Mouse (Mus musculus) spleen, postnatal 36 days (tissue): ENCODE data around the gene Ebf1.

ENCODE experiments used
- DNase-seq, 2 experiments: peaks; one replicate each; pipeline ENCODE4 v3.0.0; 2022; ENCODE audit warnings: low spot score in 2 of 2, mixed read lengths in 1 of 2

Ebf1 gene

DNA sequence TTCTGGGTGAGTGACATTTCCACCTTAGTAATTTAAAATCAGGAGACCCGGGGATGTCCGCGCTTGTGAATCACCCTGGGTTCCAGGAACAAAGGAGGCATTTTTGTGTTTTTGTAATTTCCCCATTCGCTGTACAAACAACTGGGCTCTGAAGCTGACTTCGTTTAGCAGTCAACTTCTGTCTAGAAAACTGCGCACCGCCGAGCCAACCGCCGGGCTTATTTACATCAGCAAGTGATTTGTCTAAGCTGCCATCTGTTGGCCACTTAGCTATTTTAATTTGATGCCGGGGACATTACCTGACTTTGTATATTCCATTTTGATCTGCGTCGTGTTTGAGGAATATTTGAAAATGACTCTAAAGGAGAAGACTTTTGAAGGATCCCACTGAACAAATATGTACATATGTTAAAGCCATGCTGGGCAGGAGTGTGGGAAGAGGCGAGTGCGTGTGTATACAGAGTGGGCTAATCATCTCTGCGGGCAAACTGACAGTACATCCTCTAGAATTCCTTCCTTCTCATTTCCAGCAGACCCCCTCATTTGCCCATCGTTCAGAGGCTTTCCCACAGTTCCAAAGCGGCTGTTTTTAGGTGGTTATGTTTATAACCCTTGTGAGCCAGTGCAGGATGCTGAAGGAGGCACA lies 216.4 kb downstream of the Ebf1 start:
- no peak for DNase-seq

DNA sequence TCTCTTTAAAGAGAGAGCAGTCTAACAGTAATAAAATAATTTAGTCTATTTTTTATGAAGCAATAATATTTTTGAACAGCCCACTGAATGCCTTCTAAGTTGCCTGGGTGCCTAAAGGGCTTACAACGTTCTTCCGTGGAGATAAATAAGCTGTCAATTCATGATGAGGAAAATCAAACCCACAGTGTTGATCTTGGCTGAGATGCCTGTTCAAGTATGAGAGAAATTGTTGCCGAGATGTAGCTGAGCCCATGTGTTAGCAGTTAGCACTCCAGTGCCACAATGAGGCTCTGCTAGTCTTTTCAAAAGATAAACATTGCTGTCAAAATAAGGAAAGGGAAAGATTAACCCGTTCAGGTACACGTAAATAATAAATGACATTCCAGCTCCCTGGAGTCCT lies 218.0 kb downstream of the Ebf1 start:
- no peak for DNase-seq

DNA sequence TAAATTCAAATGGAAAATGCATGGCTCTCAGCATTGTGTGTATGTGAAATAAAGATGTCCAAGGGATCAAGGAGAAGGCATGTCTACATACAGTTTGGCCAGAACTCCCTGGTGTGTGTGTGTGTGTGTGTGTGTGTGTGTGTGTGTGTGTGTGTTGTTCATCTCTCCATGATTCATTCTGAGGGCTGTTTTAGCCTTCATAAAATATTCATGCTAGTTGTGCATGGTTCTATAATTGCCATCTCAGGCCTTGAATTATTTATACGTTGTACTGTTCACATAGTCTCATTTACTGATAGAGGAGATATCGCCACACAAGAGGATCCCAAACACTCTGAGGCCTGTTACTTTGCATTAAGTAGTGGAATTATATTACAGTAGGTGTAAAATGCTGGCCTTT lies 220.5 kb downstream of the Ebf1 start:
- DNase-seq = no peak

DNA sequence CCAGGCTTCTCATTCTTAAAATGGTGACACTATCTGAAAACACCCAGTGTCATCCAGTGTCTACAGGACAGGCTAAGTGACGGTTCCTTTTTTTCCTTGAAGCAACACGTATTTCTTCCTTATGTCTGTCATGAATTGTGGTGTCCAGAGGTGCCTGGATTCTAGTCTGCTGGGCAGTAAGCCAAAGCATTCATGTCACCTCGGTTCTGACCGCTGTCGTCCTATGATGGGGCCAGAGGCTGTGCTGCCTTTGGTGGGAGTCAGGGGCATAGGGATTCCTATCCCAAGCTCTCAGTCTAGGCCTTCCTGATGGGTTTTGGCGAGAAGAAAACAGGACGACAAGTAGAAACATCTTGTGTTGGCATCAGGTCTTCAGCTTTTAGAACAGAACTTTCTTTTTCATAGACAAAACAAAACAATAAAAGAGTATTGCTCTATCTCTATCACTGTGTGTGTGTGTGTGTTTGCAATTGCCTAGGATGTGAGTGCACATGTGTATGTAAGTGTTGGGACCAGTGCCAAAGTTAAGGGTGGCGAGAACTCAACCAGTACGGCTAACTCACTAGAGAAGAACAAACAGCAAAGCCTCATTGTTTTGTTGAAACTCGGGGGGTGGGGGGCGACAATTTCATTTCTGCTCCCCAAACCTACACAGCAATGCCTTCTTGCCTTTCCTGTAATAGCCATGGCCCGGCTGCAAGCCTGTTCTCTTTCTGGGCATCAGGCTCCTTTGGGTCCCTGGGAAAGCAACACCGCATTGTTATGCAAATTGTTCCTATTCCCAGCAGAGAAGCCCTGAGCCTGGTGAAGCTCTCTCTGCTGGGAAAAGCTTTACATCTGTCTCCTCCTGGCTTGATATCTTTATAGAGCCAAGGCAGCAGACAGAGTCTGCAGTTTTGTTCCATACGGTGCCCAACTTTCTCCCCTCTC lies 224.3 kb downstream of the Ebf1 start:
- DNase-seq = no peak

DNA sequence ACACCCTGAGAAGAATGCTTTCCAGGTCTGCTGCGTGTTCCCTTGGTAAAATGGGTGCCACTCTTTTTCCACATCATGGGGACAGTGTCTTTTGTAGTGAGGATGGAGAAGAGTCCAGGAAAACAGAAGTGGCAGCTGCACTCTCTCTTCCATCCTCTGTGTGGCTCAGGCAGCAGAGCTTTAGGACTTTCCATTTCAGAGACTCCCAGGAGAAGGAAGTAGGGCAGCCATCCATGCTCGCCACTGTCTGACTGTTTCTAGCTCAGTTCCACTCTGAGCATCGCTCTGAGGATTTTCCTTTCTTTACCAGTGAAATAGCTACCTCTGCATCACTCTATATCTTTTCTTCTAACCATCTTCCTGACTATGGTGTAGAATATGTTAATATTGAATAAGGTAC lies 234.8 kb downstream of the Ebf1 start:
- DNase-seq = no peak

DNA sequence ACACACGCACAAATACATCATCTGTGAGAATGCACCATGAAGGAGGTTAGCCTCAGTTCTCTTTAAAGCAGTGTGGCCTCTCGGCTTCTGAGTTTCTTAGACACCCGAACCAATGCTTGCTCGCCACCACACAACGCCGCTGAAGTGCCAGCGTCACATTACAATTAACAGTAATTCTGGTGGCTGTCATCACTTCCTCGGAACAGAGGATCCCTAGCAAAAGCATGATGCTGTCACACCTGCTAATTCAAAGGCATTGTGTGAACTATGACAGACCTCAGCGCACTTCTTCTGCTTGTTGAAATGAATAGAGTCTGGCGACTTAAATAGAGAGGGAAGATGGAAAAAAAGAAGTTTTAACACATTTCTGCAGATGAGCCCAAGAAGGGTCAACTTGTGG lies 235.8 kb downstream of the Ebf1 start:
- no peak for DNase-seq

DNA sequence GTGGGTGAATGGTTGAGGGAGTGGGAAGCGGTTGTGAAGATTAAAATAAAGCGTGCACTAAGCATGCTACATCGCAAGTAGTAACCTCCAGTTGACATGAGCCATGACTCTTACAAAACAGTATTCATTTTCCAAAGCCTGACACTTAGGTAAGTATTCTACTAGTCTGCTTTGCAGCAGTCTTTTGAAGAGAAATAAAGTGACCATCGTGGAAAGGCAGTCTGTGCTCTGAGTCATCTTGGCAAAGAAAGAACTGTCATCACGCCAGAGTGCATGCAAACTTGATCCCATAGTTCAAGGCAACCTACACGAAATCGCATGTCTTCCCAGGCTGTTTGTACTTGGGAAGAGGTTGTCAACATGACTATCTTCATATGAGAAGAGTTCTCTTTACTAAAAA lies 237.4 kb downstream of the Ebf1 start:
- DNase-seq = no peak

DNA sequence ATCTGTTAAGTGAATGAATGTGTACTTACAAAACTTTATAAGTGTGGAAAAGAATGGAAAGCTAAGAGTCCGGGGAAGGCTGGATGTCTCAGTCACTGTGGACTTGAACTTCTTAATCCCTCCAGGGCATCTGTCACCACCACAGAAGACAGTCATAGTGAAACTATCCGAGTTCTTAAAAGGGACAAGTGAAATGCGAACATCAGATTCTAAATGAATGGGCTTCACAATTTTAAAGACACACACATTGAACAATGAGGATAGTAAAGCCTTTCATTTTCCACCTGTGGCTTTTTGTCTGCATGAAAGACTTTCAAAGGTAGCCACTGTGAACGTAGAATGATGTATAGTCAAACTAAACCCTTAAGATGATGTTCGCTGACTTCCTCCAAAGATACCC lies 244.0 kb downstream of the Ebf1 start:
- no peak for DNase-seq

DNA sequence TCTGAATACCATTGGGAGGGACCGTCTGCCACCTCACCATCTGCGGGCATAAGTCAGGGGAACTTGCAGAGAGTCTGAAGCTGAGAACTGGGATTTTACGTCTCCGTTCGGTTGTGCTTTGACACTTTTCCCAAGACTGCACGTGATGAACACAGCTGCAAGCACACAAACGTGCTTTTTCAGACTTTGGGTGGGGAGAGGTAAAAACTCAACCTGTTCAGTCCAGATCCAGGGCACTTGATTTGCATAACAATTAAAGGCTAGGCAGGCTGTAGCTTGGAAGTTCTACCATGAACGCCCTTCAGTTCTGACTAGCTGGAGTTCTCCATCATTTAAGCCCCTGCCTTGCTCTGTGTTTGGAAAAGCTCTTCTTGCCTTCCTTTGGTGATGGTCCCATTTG lies 246.8 kb downstream of the Ebf1 start:
- DNase-seq = no peak

DNA sequence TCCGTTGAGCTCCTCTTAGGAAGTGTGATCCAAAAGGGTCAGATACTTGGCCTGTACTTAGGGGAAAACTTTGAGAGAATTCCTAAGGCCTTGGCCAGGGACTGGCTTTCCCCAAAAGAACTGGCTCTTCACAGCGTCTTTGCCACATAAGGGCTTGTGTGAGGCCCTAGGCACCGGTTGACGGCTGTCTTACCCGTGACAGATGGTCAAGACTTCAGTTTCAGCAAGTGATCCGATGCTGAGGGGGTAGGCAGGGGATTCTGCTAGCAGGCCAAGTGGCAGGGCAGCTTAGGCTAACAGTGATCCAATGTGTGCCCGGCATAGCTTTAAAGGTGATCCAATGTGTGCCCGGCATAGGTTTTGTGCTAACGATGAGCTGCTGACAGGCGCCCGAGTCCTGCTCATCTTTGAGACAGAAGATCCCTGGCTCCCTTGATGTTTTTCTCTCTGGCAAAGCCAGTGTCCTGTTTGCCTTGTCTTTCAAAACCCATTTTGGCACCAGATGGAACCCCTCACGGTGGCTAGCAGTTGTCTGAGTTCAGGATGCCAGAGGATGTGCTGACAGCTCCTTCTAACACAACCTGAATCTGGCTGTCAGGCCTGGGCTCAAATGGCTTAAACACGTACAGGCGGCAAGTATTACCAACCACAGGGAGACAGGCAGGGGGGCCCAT lies 249.5 kb downstream of the Ebf1 start:
- DNase-seq = no peak

DNA sequence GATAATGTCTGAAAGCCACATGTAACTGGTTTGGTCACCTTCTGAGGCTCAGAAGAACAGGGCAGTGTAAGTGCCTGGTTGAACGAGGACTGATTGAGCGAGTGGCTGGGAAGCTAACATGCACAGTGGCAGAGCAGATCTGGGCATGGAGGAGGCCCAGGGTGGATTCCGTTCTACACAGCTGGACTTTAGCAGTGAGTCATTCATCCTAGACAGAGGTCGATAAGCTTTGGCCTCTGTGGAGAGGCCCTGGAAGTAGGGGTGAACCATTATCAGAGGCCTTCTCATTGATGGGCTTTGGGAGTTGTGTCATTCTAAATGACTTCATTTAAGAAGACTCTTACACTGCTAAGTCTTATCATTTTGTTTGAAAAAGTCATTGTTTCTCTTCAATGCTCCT lies 250.3 kb downstream of the Ebf1 start:
- no peak for DNase-seq

DNA sequence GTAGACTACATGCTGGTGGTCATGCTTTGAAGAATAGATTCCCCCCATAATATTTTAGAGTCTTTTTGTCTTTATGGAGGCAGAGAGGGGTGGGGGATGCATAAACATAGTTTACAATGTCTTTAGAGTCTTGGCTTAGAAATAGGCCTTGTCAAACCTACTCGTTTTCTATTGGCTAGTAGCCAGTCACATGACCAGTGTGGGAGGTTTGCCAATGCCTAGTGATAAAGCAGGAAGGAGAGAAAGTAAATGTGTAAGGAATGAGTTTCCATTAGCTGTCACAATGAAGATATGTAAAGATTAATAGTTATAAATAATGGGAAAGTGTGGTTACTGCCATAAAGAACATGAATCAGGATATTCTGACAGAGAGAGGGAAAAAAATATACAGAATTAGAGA lies 256.8 kb downstream of the Ebf1 start:
- no peak for DNase-seq

DNA sequence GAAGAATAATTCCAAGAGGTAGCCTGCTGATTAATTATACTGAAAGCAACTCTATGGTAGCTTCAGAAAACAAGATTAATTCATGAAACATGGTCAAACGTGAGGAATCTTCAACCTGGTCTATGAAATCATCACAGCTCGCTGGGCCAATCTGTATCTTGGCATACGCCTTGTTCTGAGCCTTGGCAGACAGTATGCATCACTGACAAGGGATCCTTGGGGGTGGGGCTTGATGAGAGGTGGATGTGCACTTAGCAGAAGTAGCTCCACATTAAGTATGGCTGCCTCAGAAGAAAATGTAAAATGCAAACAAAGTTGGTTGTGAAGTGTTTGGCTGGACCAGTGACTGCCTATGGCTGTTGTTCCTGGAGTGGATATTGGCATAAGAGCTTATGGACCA lies 258.1 kb downstream of the Ebf1 start:
- no peak for DNase-seq

DNA sequence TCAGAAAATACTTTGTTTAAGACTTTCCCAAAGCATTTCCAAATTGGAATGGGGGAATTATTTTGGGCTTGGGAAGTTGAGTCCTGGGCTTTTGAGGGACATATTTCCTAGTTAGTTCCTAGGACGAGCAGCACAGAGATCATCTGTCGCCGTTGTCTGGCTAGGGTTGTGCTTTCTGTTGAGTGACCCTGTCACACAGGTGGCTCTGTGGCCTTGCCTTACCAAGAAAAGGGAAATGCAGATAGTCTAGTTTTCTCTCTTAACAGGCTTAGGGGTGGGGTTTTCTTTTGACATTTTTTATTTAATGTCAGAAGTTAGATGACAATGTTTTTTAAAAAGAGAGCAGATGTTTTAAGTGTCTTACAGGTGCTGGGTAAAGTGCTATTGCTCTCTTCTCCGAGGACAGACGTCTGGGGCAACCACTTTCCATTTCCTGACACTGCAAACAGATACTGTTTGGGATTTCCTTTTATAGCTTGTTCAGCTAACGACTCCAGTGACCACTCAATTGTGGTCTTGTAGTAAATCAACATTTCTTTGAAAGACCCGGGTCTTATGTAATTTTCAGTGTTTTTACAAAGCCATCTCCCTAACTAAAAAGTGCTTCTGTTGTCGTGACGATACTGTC lies 264.1 kb downstream of the Ebf1 start:
- peak; percentile 18 to 26 for DNase-seq

DNA sequence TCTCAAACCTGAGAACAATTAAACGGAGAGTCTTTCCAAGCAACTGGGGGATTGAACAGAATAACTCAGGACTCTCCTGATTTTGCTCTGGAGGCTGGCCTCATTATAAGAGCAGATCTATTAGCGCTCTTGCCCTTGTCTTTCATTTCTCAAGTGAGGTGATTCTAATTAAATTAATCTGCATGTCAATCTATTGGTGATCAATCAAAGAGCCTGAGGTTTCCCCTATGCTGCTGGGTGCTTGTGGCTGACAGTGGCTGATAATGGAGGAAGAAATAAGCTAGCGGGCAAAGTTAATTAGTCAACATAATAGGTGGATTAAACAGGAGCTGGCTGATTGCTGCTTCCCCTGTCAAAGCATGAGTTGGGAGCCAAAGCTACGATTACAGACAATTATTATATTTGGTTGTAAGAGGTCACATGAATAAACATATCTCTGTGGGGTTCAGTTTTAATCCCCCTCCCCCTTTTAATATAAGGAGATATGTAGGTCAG lies 265.4 kb downstream of the Ebf1 start:
- no peak for DNase-seq

DNA sequence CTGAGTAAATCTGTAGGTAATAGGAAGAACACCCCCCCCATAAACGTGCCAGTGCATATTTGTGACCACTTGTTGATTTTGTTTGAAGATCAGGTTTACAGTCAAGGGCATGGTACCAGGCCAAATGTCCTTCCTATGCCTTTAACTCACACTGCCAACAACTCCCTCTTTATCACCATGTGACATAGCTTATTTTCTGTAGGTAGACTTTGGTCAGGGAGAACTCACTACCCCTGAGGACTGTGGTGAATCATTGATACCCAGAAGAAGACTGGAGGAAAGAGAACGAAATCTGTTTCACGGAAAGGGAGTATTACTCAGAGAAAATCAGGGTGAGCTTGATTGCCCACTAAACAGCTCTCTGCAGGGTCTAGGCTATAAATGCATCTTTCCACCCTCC lies 267.2 kb downstream of the Ebf1 start:
- DNase-seq = no peak

DNA sequence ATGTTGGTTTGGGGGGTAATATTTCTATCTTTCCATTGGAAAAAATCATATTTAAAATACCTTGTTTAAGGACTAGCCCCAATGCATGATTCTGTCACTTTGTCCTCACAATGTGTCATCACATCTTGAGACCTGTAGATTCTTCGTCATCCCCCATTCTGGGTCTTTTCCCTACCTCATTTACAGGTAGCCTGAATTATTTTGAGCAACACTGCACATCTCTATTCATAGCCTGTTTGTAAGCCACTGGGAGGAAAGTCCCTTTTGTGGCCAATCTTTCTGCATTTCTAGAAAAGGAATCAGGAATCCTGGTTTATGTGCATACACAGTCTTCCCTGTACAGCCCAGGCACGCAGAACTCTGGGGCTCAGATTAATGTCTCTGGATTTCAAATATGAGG lies 269.8 kb downstream of the Ebf1 start:
- no peak for DNase-seq

DNA sequence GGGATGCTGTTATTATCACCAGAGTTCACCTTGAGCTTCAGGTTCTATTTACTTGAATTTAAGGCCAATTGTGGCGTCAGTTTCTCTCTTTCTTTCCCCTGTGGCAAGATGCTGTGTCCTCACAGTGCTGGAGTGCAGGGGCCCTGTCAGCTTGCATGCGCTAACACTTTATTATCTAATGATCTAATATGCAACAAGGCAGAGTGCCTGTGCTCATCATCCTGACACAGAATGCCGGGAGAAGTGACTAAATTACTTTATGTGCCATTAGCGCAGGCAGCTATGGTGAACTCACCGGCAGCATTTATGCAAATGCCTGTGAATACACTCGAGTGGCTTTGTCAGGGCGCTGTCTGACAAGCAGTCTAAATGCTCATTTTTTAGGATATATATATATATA lies 270.6 kb downstream of the Ebf1 start:
- DNase-seq = no peak

DNA sequence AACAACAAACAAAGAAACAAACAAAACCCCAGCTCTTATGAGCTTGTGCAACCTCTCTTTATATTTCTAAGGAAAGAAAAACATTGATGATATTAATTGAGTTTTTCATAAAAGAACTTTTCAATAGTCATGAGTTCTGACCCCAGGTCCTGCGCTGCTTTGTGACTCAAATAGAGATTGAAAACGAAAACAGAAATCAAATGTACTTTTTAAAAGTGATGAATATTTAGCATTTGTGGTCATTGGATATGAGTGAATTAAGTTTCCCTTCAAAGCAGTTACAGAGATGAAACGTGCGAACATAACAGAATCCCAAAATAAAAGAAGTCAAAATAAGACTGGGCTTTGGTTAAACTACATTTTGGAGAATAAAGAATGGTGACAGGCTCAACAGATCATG lies 271.3 kb downstream of the Ebf1 start:
- no peak for DNase-seq

DNA sequence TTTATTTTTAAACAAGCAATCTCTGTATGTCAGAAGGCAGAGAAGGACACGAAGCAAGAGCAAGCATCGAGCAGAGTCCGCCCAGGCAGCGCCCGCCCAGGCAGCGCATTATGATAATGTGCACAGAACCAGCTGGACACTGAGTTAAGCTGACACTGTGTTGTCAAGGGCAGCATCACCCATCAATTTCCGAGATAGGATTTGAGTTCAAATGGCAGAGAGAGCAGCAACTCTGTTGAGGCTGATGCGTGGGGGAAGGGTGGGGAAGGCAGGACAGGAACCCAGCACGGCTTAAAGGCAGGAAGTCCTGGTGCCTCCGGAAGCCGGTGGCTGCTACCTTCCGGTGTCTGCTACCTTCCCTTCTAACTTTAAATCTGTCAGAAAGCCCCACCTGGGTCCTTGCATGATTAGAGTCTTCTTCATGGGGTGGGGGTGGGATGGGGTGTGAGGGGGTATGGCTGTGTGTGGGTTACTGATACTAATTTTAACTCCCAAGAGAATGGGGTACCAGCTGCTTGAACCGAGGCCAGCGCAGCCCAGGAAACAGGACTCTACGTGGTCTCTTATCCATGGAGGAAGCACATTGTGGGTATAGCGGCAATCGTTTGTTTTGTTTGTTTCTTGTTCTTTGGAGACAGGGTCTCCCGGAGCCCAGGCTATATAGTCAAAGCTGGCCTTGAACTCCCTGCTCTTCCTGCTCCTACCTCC lies 275.9 kb downstream of the Ebf1 start:
- peak; percentile 84 to 85 for DNase-seq

DNA sequence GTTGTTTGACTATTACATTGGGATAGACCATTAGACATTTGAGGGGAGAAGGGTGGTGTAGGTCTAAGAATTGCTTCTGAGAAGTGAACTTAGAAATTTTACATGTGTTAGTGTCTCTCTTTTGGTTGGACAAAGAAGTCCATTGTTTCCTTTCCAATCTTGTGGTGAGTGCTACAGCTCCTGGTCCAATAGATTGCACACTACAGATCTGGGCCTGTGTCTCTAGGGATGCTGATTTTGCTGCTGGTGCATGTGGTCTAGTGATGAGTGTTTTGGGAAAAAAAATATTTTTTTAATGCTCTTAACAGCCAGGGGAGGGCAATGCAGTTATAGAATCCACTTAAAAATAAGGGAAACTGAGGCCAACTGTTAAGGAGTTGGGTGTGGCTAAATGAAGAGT lies 276.9 kb downstream of the Ebf1 start:
- DNase-seq = no peak

DNA sequence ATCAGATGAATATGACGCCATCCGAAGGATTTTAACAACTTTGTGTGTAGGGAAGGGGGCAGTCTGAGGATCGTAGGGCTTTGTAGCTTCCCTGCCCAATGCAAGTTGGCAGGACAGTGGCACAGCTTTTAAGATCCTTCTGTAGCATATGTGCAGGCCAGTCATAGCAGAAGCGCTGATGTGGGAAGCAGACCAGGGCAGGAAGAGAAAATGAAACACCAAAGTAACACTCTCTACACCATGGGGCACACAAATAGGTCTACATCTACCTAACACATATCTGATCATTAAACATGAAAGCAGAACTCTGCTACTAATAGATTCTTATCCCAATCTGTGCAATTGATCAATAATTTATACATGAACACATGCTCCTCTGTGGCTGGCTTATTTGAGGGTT lies 277.7 kb downstream of the Ebf1 start:
- DNase-seq = peak in 1 of 2 experiments; percentile 5
